Mouse (Mus musculus) cerebellum, postnatal 36 days (tissue): ENCODE measurements around the gene Sec14l2.

Experiments used
- DNase-seq, 2 experiments: peaks; one replicate each; pipeline ENCODE4 v3.0.0; 2021 to 2022; ENCODE audit warnings: mixed read lengths in 2 of 2

Sec14l2 gene

GRCm38 (mm10) chr11:4047766-4048165 is 75.4 kb downstream of the Sec14l2 start:
- DNase-seq: no peak
